Mouse (Mus musculus) forebrain, embryonic 14.5 days (tissue): ENCODE results near the gene Gjc3. TPM values are rescaled to one million over a fixed set of nuclear protein-coding genes. Genes with fewer than 3 reads are reported as not detected.

Source experiments
- ATAC-seq: fragments of 200-750 bp; cut with Nextera tagmentation; 2 replicates; pipeline ENCODE4 v1.8.0; 2017; ENCODE audit warnings: mild to moderate bottlenecking, moderate library complexity
- DNase-seq: peaks from one replicate; pipeline ENCODE4 v3.0.0-alpha.2; 2015; ENCODE audit warnings: low spot score
- H3K27ac ChIP-seq: fragments of 300-500 bp; sonication (generic); 2 replicates; pipeline ENCODE4 v1.5.1; 2014; ENCODE audit warnings: low read depth, mild to moderate bottlenecking, control low read depth, low read length, moderate library complexity
- H3K27me3 ChIP-seq: fragments of 300-500 bp; sonication (generic); replicated peaks from 2 replicates; pipeline ENCODE4 v1.6.1; 2014; ENCODE audit warnings: low read length, control low read depth, mixed read lengths; ENCODE audit not compliant: control insufficient read depth, insufficient read depth
- H3K36me3 ChIP-seq: fragments of 300-500 bp; sonication (generic); 2 replicates; pipeline ENCODE4 v1.6.1; 2014; ENCODE audit warnings: low read length, control low read depth; ENCODE audit not compliant: control insufficient read depth, insufficient read depth
- H3K4me1 ChIP-seq: fragments of 300-500 bp; sonication (generic); 2 replicates; pipeline ENCODE4 v1.6.1; 2014; ENCODE audit warnings: antibody characterized with exemption, low read length, control low read depth; ENCODE audit not compliant: control insufficient read depth, insufficient read depth
- H3K4me2 ChIP-seq: fragments of 300-500 bp; sonication (generic); 2 replicates; pipeline ENCODE4 v1.6.1; 2014; ENCODE audit warnings: mild to moderate bottlenecking, control low read depth, low read length
- H3K4me3 ChIP-seq: fragments of 300-500 bp; sonication (generic); 2 replicates; pipeline ENCODE4 v1.5.1; 2014; ENCODE audit warnings: low read depth, low read length, control low read depth
- H3K9ac ChIP-seq: fragments of 300-500 bp; sonication (generic); 2 replicates; pipeline ENCODE4 v1.6.1; 2014; ENCODE audit warnings: mild to moderate bottlenecking, low read length, control low read depth, moderate library complexity
- H3K9me3 ChIP-seq: fragments of 300-500 bp; sonication (generic); replicated peaks from 2 replicates; pipeline ENCODE4 v1.6.1; 2016; ENCODE audit warnings: low read length, control low read depth, mixed read lengths; ENCODE audit not compliant: control insufficient read depth
- WGBS: fragments of 180-500 bp; shearing (Covaris S2); extraction: QIAGEN DNeasy Blood & Tissue Kit; methylation state at CpG from one replicate; pipeline ENCODE4 v1.1.7; 2014; 5-methylcytosine and 5-hydroxymethylcytosine counted together
- polyA plus RNA-seq: library from polyadenylated mRNA; unstranded; fragments of >200 nt; fragmentation: Nextera tagmentation; extraction: Ambion mirVana; gene quantifications from 2 replicates; pipeline ENCODE4 v1.2.1, GENCODE M21; 2014

Gene Gjc3
- 0.07 and 0.08 TPM in 2 replicates for polyA plus RNA-seq

DNA sequence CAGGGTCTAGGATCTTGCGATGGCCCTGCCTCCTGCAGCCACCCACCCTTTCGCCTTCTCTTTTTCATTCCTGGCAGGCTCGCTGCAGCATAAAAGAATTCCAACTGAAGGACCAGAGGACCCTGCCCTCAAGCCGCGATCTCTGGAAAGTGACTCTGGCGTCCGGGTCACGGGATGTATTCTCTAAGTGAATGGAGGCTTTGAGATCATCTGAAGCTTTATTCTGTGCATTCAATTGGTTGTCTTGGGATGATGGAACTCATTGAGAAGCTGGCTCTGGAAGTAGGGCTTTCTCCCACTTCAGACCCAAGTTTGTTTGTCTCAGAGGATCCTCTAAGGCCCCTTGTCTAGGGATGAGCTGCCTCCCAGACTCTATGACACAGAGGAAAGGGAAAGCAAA lies at the start of gene Gjc3:
TSS of gene Gjc3 (minus strand) at position 154 of the 400 bp plus-strand sequence.
- Histone ChIP-seq H3K4me1 (no peaks in the 10 kb centered on the region), H3K9ac (no peak within 1 kb of the TSS), H3K9me3 (no peaks in the 10 kb centered on the region), H3K36me3 (no peaks in the 10 kb centered on the region), H3K4me3 (no peak within 1 kb of the TSS), H3K27ac (no peak within 1 kb of the TSS), H3K27me3 (no peaks in the 10 kb centered on the region), H3K4me2 (no peak within 1 kb of the TSS)
- no peak for DNase-seq
- ATAC-seq, result no peak
- WGBS, result 72% methylated on average over 8 of the region's 8 CpGs

DNA sequence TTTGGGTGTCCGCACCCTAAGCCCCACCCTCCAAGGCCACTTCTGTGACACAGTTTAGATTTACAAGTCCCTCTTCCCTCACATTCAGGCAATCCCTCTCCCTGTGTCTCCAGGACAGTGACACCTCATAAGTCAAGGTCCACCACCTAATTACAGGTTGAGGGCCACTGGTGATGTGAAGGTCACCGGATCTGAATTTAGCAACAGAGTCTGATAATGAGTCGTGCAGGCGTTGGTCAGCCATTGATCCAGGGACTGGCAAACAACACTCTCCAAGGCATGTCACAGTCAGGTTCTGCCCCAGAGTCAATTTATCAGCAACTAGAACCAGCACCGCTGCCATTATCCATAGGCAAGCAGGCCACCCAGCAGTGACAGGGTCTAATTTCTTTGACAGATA lies 49.5 kb upstream of the Gjc3 start:
- Histone ChIP-seq H3K4me1 (no peaks in the 10 kb centered on the region), H3K9ac (no peak overlapping the region), H3K27ac (no peak overlapping the region), H3K4me2 (no peak overlapping the region), H3K36me3 (no peaks in the 10 kb centered on the region), H3K9me3 (no peaks in the 10 kb centered on the region), H3K27me3 (no peaks in the 10 kb centered on the region), H3K4me3 (no peak overlapping the region)
- 96% methylated on average over 5 of the region's 5 CpGs for WGBS
- ATAC-seq, result no peak
- no peak for DNase-seq

- no peaks in the 10 kb centered on the region for H3K27me3 ChIP-seq
- H3K4me2 ChIP-seq, result no peak overlapping the region
- no peaks in the 10 kb centered on the region for H3K4me1 ChIP-seq
- no peak overlapping the region for H3K9ac ChIP-seq
- DNase-seq (no peak), ATAC-seq (no peak)
- whole genome bisulfite sequencing, result 88% methylated on average over 5 of the region's 5 CpGs
- no peaks in the 10 kb centered on the region for H3K9me3 ChIP-seq
- no peak overlapping the region for H3K4me3 ChIP-seq
- H3K27ac ChIP-seq, result no peak overlapping the region
- no peaks in the 10 kb centered on the region for H3K36me3 ChIP-seq
Observed at GRCm38 (mm10) chr5:138009437-138009836, 46.5 kb upstream of the Gjc3 start.

GRCm38 (mm10) chr5:137986351-137986750 lies 23.5 kb upstream of the Gjc3 start:
- no peaks in the 10 kb centered on the region for H3K4me1 ChIP-seq
- H3K4me3 ChIP-seq, result no peak overlapping the region
- H3K27ac ChIP-seq, result no peak overlapping the region
- DNase-seq, result no peak
- no peaks in the 10 kb centered on the region for H3K36me3 ChIP-seq
- H3K27me3 ChIP-seq, result no peaks in the 10 kb centered on the region
- no peak overlapping the region for H3K4me2 ChIP-seq
- no peak for ATAC-seq
- no peak overlapping the region for H3K9ac ChIP-seq
- WGBS, result 90% methylated on average over 1 of the region's 1 CpGs
- H3K9me3 ChIP-seq, result no peaks in the 10 kb centered on the region

DNA sequence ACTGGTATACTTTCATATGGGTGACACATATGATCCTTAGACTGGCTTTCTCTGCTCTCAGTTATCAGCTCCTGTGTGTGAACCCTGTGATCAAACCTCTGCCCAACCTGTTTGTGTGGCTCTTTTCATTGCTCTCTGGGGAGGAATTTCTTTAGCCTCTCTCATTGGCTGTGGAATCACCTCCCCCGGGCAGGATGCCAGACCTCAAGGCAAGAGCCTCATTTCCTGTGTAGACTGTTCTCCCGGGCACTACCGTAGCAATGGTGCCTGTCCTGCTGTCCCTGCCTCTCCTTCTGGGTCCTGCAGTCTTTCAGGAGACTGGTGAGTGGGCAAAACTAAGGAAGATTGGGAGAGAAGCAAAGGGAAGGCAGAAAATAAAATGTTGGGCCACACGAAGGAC lies 18.4 kb upstream of the Gjc3 start, which contains the start of gene Azgp1:
TSS of gene Azgp1 (plus strand) at position 221 of the 400 bp plus-strand sequence.
- Histone ChIP-seq H3K9ac (no peak within 1 kb of the TSS), H3K27ac (no peak within 1 kb of the TSS), H3K9me3 (no peaks in the 10 kb centered on the region), H3K27me3 (no peaks in the 10 kb centered on the region), H3K4me3 (no peak within 1 kb of the TSS), H3K36me3 (no peaks in the 10 kb centered on the region), H3K4me2 (no peak within 1 kb of the TSS), H3K4me1 (no peaks in the 10 kb centered on the region)
- DNase-seq (no peak), ATAC-seq (no peak)
- 89% methylated on average over 4 of the region's 4 CpGs for WGBS

GRCm38 (mm10) chr5:137979081-137979480 lies 16.2 kb upstream of the Gjc3 start:
- no peaks in the 10 kb centered on the region for H3K36me3 ChIP-seq
- no peak for DNase-seq
- H3K9ac ChIP-seq, result no peak overlapping the region
- no peak overlapping the region for H3K4me2 ChIP-seq
- 79% methylated on average over 2 of the region's 2 CpGs for WGBS
- no peaks in the 10 kb centered on the region for H3K4me1 ChIP-seq
- no peak overlapping the region for H3K4me3 ChIP-seq
- no peaks in the 10 kb centered on the region for H3K27me3 ChIP-seq
- H3K9me3 ChIP-seq, result no peaks in the 10 kb centered on the region
- H3K27ac ChIP-seq, result no peak overlapping the region
- no peak for ATAC-seq

DNA sequence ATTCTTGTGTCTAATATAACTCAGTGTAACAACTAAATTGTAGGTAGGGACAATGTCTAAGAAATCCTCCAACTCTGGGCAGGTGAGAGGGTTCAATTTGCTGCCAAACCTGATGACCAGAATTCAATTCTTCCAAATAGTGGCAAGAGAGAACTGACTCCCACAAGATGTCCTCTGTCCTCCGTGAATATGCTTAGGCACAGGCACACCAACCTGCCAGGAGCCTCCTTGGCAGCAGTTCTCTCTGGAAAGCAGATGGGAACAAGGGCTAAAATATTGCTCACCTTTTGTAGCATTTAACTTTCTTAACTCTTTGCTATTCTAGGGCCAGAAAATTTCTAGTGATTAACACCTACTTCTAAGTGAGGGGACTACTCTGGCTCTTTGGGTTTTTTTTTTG lies 14.4 kb upstream of the Gjc3 start:
- no peak overlapping the region for H3K4me3 ChIP-seq
- 43% methylated on average over 1 of the region's 1 CpGs for WGBS
- no peaks in the 10 kb centered on the region for H3K4me1 ChIP-seq
- no peak overlapping the region for H3K27ac ChIP-seq
- no peak for DNase-seq
- no peak overlapping the region for H3K4me2 ChIP-seq
- no peaks in the 10 kb centered on the region for H3K9me3 ChIP-seq
- no peak overlapping the region for H3K9ac ChIP-seq
- H3K36me3 ChIP-seq, result no peaks in the 10 kb centered on the region
- no peaks in the 10 kb centered on the region for H3K27me3 ChIP-seq
- ATAC-seq, result no peak

- H3K27me3 ChIP-seq, result no peaks in the 10 kb centered on the region
- H3K9me3 ChIP-seq, result no peaks in the 10 kb centered on the region
- H3K4me2 ChIP-seq, result no peak overlapping the region
- 40% methylated on average over 1 of the region's 1 CpGs for WGBS
- no peak overlapping the region for H3K9ac ChIP-seq
- no peak overlapping the region for H3K27ac ChIP-seq
- no peaks in the 10 kb centered on the region for H3K4me1 ChIP-seq
- H3K4me3 ChIP-seq, result no peak overlapping the region
- ATAC-seq (no peak), DNase-seq (no peak)
- H3K36me3 ChIP-seq, result no peaks in the 10 kb centered on the region
Observed at GRCm38 (mm10) chr5:137975434-137975833, 12.5 kb upstream of the Gjc3 start.

DNA sequence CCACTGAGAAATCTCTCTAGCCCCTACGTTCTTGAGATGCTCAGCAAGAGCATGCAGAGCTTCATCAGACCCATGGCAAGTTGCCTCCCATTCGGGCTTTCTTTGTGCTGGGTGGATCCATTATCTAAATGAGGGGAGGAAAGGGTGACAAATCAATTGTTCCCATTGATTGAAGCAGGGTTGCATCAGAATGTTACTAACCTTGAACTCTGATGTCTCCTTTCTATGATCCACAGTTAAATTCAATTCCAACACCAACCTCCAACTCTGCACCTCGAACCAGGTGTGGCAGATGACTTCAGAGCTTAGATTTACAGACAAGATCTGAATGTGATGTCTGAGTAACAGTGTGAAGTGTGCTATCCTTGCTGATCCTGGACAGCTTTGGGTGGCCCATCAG lies 11.8 kb upstream of the Gjc3 start:
- Histone ChIP-seq H3K4me1 (no peaks in the 10 kb centered on the region), H3K4me3 (no peak overlapping the region), H3K27ac (no peak overlapping the region), H3K27me3 (no peaks in the 10 kb centered on the region), H3K9ac (no peak overlapping the region), H3K9me3 (no peaks in the 10 kb centered on the region), H3K36me3 (no peaks in the 10 kb centered on the region), H3K4me2 (no peak overlapping the region)
- ATAC-seq, result no peak
- 66% methylated on average over 3 of the region's 3 CpGs for WGBS
- DNase-seq, result no peak
